Mouse (Mus musculus): ENCODE data around the gene Btg4. TPM values are rescaled to one million over a fixed set of nuclear protein-coding genes. Genes with fewer than 3 reads are reported as not detected.

The Btg4 gene
- total RNA-seq, 4 experiments from 2014 or later, result not detected

DNA sequence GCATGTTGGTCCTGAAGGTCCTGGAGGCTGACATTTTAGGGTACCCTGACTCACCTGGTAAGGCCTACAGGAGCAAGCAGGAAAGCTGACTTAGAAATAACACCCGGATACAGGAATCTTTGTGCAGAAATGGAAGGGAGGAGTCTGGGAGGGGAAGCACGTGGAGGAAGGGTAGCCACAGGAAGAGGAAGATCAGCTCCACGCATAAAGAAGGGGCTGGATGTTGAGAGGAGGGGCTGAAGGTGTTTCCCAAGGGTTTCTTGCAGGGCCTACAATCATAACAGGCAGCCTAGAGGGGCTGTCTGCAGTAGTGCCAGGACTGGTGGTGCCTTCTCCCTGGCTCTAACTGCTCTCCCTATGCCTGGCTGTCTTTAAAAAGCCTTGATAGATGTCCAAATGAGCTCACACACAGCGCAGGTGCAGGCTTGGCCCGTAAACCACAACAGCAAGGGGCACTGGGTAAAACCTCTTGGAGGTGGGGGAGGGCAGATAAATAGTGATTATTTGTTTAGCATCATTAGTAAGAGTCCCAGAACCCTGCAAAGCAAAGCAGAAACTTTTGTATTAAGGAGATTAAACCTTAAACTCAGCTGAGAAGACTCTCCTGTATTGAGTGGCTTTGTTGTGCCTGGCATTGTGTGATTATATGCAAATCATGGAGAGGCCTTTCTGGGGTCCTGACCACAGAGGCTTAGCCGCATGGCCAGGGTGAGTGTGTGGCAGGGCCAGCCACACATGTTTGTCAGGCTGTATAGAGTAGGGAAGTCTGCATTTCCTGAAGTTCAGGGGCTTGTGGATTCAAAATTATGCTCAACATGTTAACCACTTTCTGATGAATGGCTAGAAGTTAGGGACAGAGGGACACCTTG lies 104.8 kb downstream of the Btg4 start, which contains the start of gene Gm32742:
Gm32742 (minus strand) TSS at position 206 of the 869 bp plus-strand sequence.
- no peak for DNase-seq (ENCODE audit: low spot score in 2 of 2)

DNA sequence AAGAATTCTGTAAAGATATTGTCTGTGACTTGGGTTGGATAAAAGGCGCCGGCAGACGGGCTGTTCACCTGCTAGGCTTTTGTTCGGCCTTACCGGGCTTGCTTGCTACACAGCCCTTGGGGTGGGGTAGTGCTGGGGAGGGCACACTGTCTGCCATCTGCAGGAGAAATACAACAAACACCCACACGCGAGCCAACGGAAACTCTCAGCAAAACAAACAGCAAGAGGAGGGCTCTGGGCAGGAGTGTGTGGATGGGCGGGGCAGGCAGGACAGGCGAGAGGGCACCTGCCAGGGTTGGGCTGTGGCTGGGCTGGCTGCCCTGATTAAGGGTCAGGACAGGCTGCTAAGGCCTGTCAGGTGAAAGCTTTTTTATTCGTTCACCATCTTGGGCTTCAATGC lies 107.3 kb downstream of the Btg4 start:
- DNase-seq (ENCODE audit: low spot score in 2 of 2), result no peak

DNA sequence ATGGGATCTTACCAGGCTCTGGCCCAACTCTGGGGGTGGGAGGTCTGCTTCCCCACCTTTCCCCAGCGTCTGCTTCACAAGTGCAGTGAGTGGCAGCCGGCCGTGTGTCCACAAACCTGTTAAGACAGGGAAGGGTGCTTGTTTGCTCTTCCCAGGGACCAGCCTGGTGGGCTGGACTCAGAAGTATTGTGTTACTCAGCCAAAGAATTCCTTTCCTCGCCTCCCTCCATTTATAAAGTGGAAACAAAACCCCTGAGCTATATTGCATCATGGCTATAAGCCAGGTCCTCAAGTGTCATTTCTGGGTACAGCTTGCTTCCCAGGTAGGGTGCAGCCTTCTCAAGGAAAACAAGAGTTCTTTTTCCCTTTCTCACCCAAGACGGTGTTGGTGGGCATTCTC lies 108.0 kb downstream of the Btg4 start:
- no peak for DNase-seq (ENCODE audit: low spot score in 2 of 2)

DNA sequence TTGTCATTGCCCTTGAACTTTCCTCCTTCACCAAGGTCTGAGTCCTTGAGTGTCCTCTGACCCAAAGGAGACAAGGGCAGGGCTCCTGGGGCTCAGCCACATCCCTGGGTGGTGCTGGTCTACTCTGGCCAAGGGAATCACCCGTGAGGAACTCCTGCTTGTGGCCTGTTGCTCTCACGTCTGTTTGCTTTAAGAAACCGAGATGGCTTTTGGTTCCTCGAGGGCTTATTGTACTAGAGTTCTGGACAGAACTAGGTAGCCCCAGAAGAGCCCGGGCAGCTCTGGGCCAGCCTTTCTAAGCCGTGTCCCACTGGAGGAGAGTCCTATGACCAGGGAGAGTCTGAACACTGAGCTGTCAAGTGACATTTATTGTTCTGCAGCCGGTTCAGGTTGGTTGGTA lies 108.4 kb downstream of the Btg4 start:
- no peak for DNase-seq (ENCODE audit: low spot score in 2 of 2)

Small RNA genes within 50 kb of the gene (microRNA-seq; reads per million reads assigned to microRNA genes)
- gene Mir34b (not detected), gene Mir34c (23.3 reads per million, percentile 23 among the genes with 10 or more reads in this experiment)

Other genes starting within 250 kb of the Btg4 start
- 1 to 10 TPM; 6.5 to 7.4 (median 7.0) TPM for gene Ppp2r1b, start 215.6 kb upstream of the Btg4 start, total RNA-seq (2022)
- gene Sik2, start 51.8 kb upstream of the Btg4 start, total RNA-seq (2022), result 10 to 100 TPM; 23.9 to 29.8 (median 27.2) TPM
- 1 to 10 TPM in 2 of 4 experiments, under 1 TPM in 2; 0.48 to 1.6 (median 1.0) TPM for gene Layn, start 16.2 kb downstream of the Btg4 start, total RNA-seq (2022)
- not detected for gene 4833427G06Rik, start 41.2 kb downstream of the Btg4 start, total RNA-seq (2022)
- gene Gm32742, start 104.6 kb downstream of the Btg4 start, total RNA-seq (2022), result not detected
- gene Pou2af1, start 152.8 kb downstream of the Btg4 start, total RNA-seq (2022), result not detected
- gene Colca2, start 217.7 kb downstream of the Btg4 start, total RNA-seq (2022), result 1 to 10 TPM in 1 of 4 experiments, under 1 TPM in 2, not detected in 1; 0.24 to 1.1 (median 0.46) TPM